Mouse (Mus musculus): ENCODE results near the gene Pitpnm3. TPM values are rescaled to one million over a fixed set of nuclear protein-coding genes. Genes with fewer than 3 reads are reported as not detected.
"Not testable (repeated sequence)": the region's sequence is repeated elsewhere in the genome, so short reads cannot be mapped to it uniquely, and the experiment has no call there.

Pitpnm3 gene
- 0.41 and 0.58 TPM in 2 replicates for polyA plus RNA-seq (2016; fragmentation: Nextera tagmentation; extraction: Ambion mirVana)

- under 1% methylated on average over 95 of the region's 107 CpGs for WGBS
Measured at GRCm38 (mm10) chr11:72135383-72136158, at the start of gene Pitpnm3. Pitpnm3 (minus strand) TSS chr11:72135778.

GRCm38 (mm10) chr11:72184252-72184651 lies 48.7 kb upstream of the Pitpnm3 start:
- H3K9me3 ChIP-seq = no peaks in the 10 kb centered on the region
- H3K4me3 ChIP-seq (replicated peaks) = no peak overlapping the region
- 92% methylated on average over 4 of the region's 4 CpGs for WGBS
- H3K36me3 ChIP-seq (replicated peaks) = peaks cover 44% of the 10 kb centered on the region
- no peaks in the 10 kb centered on the region for H3K4me1 ChIP-seq
- no peak overlapping the region for H3K9ac ChIP-seq
- H3K27ac ChIP-seq = no peak overlapping the region
- H3K4me2 ChIP-seq = no peak overlapping the region
- ATAC-seq (ENCODE audit: low FRiP score) = no peak
- no peaks in the 10 kb centered on the region for H3K27me3 ChIP-seq

More at GRCm38 (mm10) chr11:72135383-72136158, at the start of gene Pitpnm3:
- H3K27ac ChIP-seq = no peak within 1 kb of the TSS
- H3K9me3 ChIP-seq = no peaks in the 10 kb centered on the region
- ATAC-seq (ENCODE audit: low FRiP score) = peak; percentile 52
- H3K4me3 ChIP-seq (replicated peaks) = peak within 1 kb of the TSS; percentile 65
- H3K36me3 ChIP-seq (replicated peaks) = no peaks in the 10 kb centered on the region
- peak within 1 kb of the TSS; percentile 71 for H3K9ac ChIP-seq
- H3K27me3 ChIP-seq = peaks cover 90% of the 10 kb centered on the region
- peaks cover 14% of the 10 kb centered on the region for H3K4me1 ChIP-seq
- H3K4me2 ChIP-seq = peak within 1 kb of the TSS; percentile 100

- no peak for ATAC-seq (ENCODE audit: low FRiP score)
- Histone ChIP-seq H3K4me3 (replicated peaks) (no peak overlapping the region), H3K4me2 (no peak overlapping the region), H3K9ac (no peak overlapping the region), H3K9me3 (no peaks in the 10 kb centered on the region), H3K4me1 (peaks cover 3% of the 10 kb centered on the region; the same call in 1 of the 2 replicates), H3K27me3 (peaks cover 10% of the 10 kb centered on the region; the same call in 1 of the 2 replicates), H3K36me3 (replicated peaks) (peaks cover 40% of the 10 kb centered on the region), H3K27ac (no peak overlapping the region)
- 94% methylated on average over 4 of the region's 4 CpGs for WGBS
Measured at GRCm38 (mm10) chr11:72181136-72181535, 45.6 kb upstream of the Pitpnm3 start.

GRCm38 (mm10) chr11:72180556-72180955 lies 45.0 kb upstream of the Pitpnm3 start:
- Histone ChIP-seq H3K9ac (no peak overlapping the region), H3K9me3 (no peaks in the 10 kb centered on the region), H3K4me3 (replicated peaks) (no peak overlapping the region), H3K4me1 (peaks cover 3% of the 10 kb centered on the region; the same call in 1 of the 2 replicates), H3K27me3 (peaks cover 10% of the 10 kb centered on the region; the same call in 1 of the 2 replicates), H3K27ac (no peak overlapping the region), H3K4me2 (no peak overlapping the region), H3K36me3 (replicated peaks) (peaks cover 40% of the 10 kb centered on the region)
- WGBS = 91% methylated on average over 5 of the region's 5 CpGs
- no peak for ATAC-seq (ENCODE audit: low FRiP score)

GRCm38 (mm10) chr11:72176553-72176952 lies 41.0 kb upstream of the Pitpnm3 start:
- Histone ChIP-seq H3K4me1 (peaks cover 3% of the 10 kb centered on the region; the same call in 1 of the 2 replicates), H3K4me2 (no peak overlapping the region), H3K9ac (no peak overlapping the region), H3K4me3 (replicated peaks) (no peak overlapping the region), H3K9me3 (no peaks in the 10 kb centered on the region), H3K27me3 (peaks cover 18% of the 10 kb centered on the region), H3K27ac (no peak overlapping the region), H3K36me3 (replicated peaks) (peaks cover 62% of the 10 kb centered on the region)
- ATAC-seq (ENCODE audit: low FRiP score) = no peak
- WGBS = 21% methylated on average over 3 of the region's 3 CpGs

- H3K27me3 ChIP-seq = peaks cover 18% of the 10 kb centered on the region
- H3K36me3 ChIP-seq (replicated peaks) = peaks cover 59% of the 10 kb centered on the region
- H3K4me3 ChIP-seq (replicated peaks) = no peak overlapping the region
- no peak for ATAC-seq (ENCODE audit: low FRiP score)
- 65% methylated on average over 5 of the region's 5 CpGs for WGBS
- no peaks in the 10 kb centered on the region for H3K9me3 ChIP-seq
- no peak overlapping the region for H3K27ac ChIP-seq
- no peak overlapping the region for H3K9ac ChIP-seq
- H3K4me2 ChIP-seq = no peak overlapping the region
- H3K4me1 ChIP-seq = peaks cover 3% of the 10 kb centered on the region; the same call in 1 of the 2 replicates
Measured at GRCm38 (mm10) chr11:72175966-72176365, 40.4 kb upstream of the Pitpnm3 start.

GRCm38 (mm10) chr11:72174721-72175120 lies 39.1 kb upstream of the Pitpnm3 start:
- Histone ChIP-seq H3K4me1 (peaks cover 3% of the 10 kb centered on the region; the same call in 1 of the 2 replicates), H3K4me3 (replicated peaks) (no peak overlapping the region), H3K27me3 (peaks cover 18% of the 10 kb centered on the region), H3K9me3 (no peaks in the 10 kb centered on the region), H3K27ac (no peak overlapping the region), H3K36me3 (replicated peaks) (peaks cover 70% of the 10 kb centered on the region), H3K4me2 (no peak overlapping the region), H3K9ac (no peak overlapping the region)
- ATAC-seq (ENCODE audit: low FRiP score) = no peak
- 97% methylated on average over 6 of the region's 6 CpGs for WGBS

GRCm38 (mm10) chr11:72173506-72173905 lies 37.9 kb upstream of the Pitpnm3 start:
- ATAC-seq (ENCODE audit: low FRiP score) = no peak
- H3K27me3 ChIP-seq = peaks cover 18% of the 10 kb centered on the region
- no peak overlapping the region for H3K4me2 ChIP-seq
- 91% methylated on average over 5 of the region's 5 CpGs for WGBS
- peaks cover 3% of the 10 kb centered on the region; the same call in 1 of the 2 replicates for H3K4me1 ChIP-seq
- H3K4me3 ChIP-seq (replicated peaks) = no peak overlapping the region
- peaks cover 74% of the 10 kb centered on the region for H3K36me3 ChIP-seq (replicated peaks)
- H3K9me3 ChIP-seq = no peaks in the 10 kb centered on the region
- no peak overlapping the region for H3K27ac ChIP-seq
- H3K9ac ChIP-seq = no peak overlapping the region

GRCm38 (mm10) chr11:72171906-72172305 lies 36.3 kb upstream of the Pitpnm3 start:
- not testable (repeated sequence) for H3K4me2 ChIP-seq; H3K9ac ChIP-seq; H3K27ac ChIP-seq; H3K4me1 ChIP-seq; ATAC-seq (ENCODE audit: low FRiP score); H3K27me3 ChIP-seq; H3K9me3 ChIP-seq; H3K4me3 ChIP-seq (replicated peaks)
- H3K36me3 ChIP-seq (replicated peaks) = peaks cover 73% of the 10 kb centered on the region
- WGBS = 76% methylated on average over 4 of the region's 4 CpGs

GRCm38 (mm10) chr11:72169871-72170270 lies 34.3 kb upstream of the Pitpnm3 start:
- peaks cover 81% of the 10 kb centered on the region for H3K36me3 ChIP-seq (replicated peaks)

GRCm38 (mm10) chr11:72163198-72163597 lies 27.6 kb upstream of the Pitpnm3 start:
- no peak overlapping the region for H3K9ac ChIP-seq
- no peak overlapping the region for H3K27ac ChIP-seq
- H3K36me3 ChIP-seq (replicated peaks) = peaks cover 68% of the 10 kb centered on the region
- H3K4me1 ChIP-seq = no peaks in the 10 kb centered on the region
- no peak overlapping the region for H3K4me2 ChIP-seq
- no peaks in the 10 kb centered on the region for H3K27me3 ChIP-seq
- H3K9me3 ChIP-seq = no peaks in the 10 kb centered on the region
- 90% methylated on average over 2 of the region's 2 CpGs for WGBS
- ATAC-seq (ENCODE audit: low FRiP score) = no peak
- no peak overlapping the region for H3K4me3 ChIP-seq (replicated peaks)

More at GRCm38 (mm10) chr11:72169871-72170270, 34.3 kb upstream of the Pitpnm3 start:
- no peak for ATAC-seq (ENCODE audit: low FRiP score)
- 93% methylated on average over 4 of the region's 4 CpGs for WGBS
- H3K9me3 ChIP-seq = no peaks in the 10 kb centered on the region
- H3K27me3 ChIP-seq = peaks cover 8% of the 10 kb centered on the region; the same call in 1 of the 2 replicates
- H3K4me3 ChIP-seq (replicated peaks) = no peak overlapping the region
- H3K4me2 ChIP-seq = no peak overlapping the region
- H3K27ac ChIP-seq = no peak overlapping the region
- H3K4me1 ChIP-seq = no peaks in the 10 kb centered on the region
- no peak overlapping the region for H3K9ac ChIP-seq

- ATAC-seq (ENCODE audit: low FRiP score) = no peak
- Histone ChIP-seq H3K9me3 (no peaks in the 10 kb centered on the region), H3K27ac (no peak overlapping the region), H3K36me3 (replicated peaks) (peaks cover 57% of the 10 kb centered on the region), H3K4me1 (peaks cover 12% of the 10 kb centered on the region), H3K4me3 (replicated peaks) (no peak overlapping the region), H3K9ac (no peak overlapping the region), H3K4me2 (no peak overlapping the region), H3K27me3 (no peaks in the 10 kb centered on the region)
- 75% methylated on average over 2 of the region's 2 CpGs for WGBS
Measured at GRCm38 (mm10) chr11:72156624-72157023, 21.0 kb upstream of the Pitpnm3 start.
